Mouse (Mus musculus): ENCODE data around the gene Tceanc2. TPM values are rescaled to one million over a fixed set of nuclear protein-coding genes. Genes with fewer than 3 reads are reported as not detected.

Tceanc2 gene
- polyA plus RNA-seq, 1 experiment from 2014 or later: 14.4 TPM

DNA sequence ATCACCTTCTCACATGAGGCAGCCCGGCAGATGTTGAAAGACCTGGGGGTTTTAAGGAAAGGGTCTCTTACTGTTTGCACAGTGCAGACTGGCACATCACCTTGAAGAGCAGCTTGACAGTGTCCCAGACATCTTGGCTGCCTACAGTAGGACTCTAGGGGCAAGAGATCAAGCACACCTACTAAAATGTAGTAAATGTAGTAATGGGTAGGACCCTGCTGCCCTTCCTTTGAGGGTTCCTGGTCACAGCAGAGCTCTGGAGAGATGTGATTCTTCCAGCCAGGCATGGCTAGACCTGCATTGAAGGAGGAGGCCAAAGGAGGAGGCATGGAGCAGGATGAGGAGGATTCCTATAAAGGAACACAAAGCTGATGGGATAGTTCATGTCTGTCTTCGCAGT lies 28.1 kb upstream of the Tceanc2 start:
- Histone ChIP-seq H3K9ac (no peak overlapping the region), H3K36me3 (replicated peaks) (peaks cover 47% of the 10 kb centered on the region), H3K9me3 (replicated peaks) (no peaks in the 10 kb centered on the region), H3K4me1 (replicated peaks) (peaks cover 19% of the 10 kb centered on the region), H3K27ac (replicated peaks) (no peak overlapping the region), H3K4me2 (no peak overlapping the region), H3K4me3 (replicated peaks) (no peak overlapping the region), H3K27me3 (no peaks in the 10 kb centered on the region)
- WGBS (ENCODE audit: insufficient replicate concordance): 83% methylated on average over 2 of the region's 2 CpGs
- no peak for ATAC-seq (ENCODE audit: insufficient read depth)

DNA sequence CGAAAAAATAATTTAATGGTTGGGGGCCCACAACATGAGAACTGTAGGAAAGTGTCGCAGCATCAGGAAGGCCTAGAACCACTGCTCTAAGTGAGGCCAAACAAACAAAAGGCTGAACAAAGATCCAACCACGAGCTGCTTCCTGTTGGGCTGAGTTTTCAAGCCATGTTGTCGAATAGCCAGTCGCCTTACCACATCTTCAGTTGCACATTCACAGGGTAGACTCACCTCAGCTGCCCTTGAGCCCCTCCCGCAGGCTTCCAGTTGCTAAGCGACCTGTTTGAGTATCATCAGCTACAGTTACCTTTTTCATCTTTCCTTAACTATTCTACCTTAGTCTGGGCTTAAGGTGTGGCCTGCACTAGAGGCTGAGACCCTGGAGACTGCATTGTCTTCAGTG lies 24.1 kb upstream of the Tceanc2 start:
- no peak for ATAC-seq (ENCODE audit: insufficient read depth)
- H3K4me2 ChIP-seq: no peak overlapping the region
- peaks cover 87% of the 10 kb centered on the region for H3K36me3 ChIP-seq (replicated peaks)
- H3K9ac ChIP-seq: no peak overlapping the region
- no peak overlapping the region for H3K4me3 ChIP-seq (replicated peaks)
- H3K27me3 ChIP-seq: no peaks in the 10 kb centered on the region
- H3K4me1 ChIP-seq (replicated peaks): 0 out of 2 replicates have a peak, but pooled peaks cover 6% of the 10 kb centered on the region
- H3K9me3 ChIP-seq (replicated peaks): no peaks in the 10 kb centered on the region
- WGBS (ENCODE audit: insufficient replicate concordance): 71% methylated on average over 7 of the region's 7 CpGs
- H3K27ac ChIP-seq (replicated peaks): no peak overlapping the region

DNA sequence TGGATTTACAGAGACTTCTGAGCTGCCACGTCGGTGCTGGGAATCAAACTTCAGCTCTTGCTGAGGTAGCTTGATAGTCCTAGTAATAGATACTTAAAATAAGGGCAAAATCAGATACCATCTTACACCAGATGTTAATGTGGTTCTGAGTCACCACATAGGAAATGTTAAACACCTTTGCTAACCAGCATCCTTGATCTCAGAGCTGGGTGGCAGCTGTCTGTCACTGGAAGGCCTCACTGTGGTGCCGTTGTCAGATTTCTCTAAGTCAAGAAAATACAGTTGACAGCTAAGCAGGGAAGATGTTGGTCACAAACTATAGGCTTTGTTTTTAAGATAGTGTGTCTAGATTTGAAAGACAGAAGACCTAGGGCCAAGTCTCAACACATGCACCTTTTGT lies 22.9 kb upstream of the Tceanc2 start:
- Histone ChIP-seq H3K27ac (replicated peaks) (no peak overlapping the region), H3K4me1 (replicated peaks) (0 out of 2 replicates have a peak, but pooled peaks cover 6% of the 10 kb centered on the region), H3K9me3 (replicated peaks) (no peaks in the 10 kb centered on the region), H3K9ac (no peak overlapping the region), H3K4me3 (replicated peaks) (no peak overlapping the region), H3K4me2 (no peak overlapping the region), H3K27me3 (no peaks in the 10 kb centered on the region), H3K36me3 (replicated peaks) (peaks cover 93% of the 10 kb centered on the region)
- 88% methylated on average over 3 of the region's 3 CpGs for WGBS (ENCODE audit: insufficient replicate concordance)
- ATAC-seq (ENCODE audit: insufficient read depth): no peak

DNA sequence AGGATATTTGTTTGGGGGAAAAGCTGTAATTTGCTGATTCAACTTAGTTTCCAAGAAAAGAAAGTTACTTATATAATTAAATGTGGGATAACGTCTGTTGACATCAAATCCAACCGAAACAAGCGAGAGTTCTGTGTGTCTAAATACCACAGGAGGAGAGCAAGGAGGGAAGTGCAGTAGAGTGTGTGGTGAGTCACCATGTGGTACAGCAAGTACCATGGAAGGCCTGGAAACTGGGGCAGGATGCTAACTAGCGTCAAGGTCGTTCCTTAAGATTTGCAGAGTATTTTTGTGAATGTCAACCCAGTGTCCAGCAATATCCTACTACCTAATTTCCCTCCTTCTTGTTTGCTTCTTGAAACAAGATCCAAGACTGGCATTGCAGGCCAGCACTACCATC lies 19.2 kb upstream of the Tceanc2 start:
- no peak overlapping the region for H3K4me2 ChIP-seq
- H3K4me1 ChIP-seq (replicated peaks): no peaks in the 10 kb centered on the region
- ATAC-seq (ENCODE audit: insufficient read depth): no peak
- H3K27me3 ChIP-seq: no peaks in the 10 kb centered on the region
- WGBS (ENCODE audit: insufficient replicate concordance): 89% methylated on average over 5 of the region's 5 CpGs
- H3K4me3 ChIP-seq (replicated peaks): no peak overlapping the region
- H3K36me3 ChIP-seq (replicated peaks): peaks cover 92% of the 10 kb centered on the region
- H3K27ac ChIP-seq (replicated peaks): no peak overlapping the region
- H3K9ac ChIP-seq: no peak overlapping the region
- H3K9me3 ChIP-seq (replicated peaks): no peaks in the 10 kb centered on the region

DNA sequence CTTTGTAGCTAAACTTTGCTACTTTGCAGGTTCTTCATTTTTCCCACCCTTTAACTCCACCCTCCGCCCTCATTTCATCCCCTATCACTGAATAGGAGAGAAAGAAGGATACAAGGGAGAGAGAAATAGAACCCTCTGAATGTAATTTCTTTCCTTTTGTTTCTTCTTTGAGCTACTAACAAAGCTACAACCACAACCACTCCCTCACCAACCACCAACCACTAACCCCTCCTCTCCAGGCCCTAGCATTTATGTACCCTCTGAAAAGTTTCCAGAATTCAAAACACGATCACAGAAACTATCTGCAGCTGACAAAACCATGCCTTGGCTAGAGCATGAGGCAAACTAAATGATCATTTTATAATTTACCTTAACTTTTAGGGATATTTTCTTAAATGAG lies 17.5 kb upstream of the Tceanc2 start:
- H3K36me3 ChIP-seq (replicated peaks): peaks cover 89% of the 10 kb centered on the region
- no peaks in the 10 kb centered on the region for H3K27me3 ChIP-seq
- no peaks in the 10 kb centered on the region for H3K4me1 ChIP-seq (replicated peaks)
- WGBS (ENCODE audit: insufficient replicate concordance): 85% methylated on average over 2 of the region's 2 CpGs
- no peak overlapping the region for H3K9ac ChIP-seq
- H3K9me3 ChIP-seq (replicated peaks): no peaks in the 10 kb centered on the region
- no peak overlapping the region for H3K4me2 ChIP-seq
- no peak overlapping the region for H3K27ac ChIP-seq (replicated peaks)
- ATAC-seq (ENCODE audit: insufficient read depth): no peak
- H3K4me3 ChIP-seq (replicated peaks): no peak overlapping the region

DNA sequence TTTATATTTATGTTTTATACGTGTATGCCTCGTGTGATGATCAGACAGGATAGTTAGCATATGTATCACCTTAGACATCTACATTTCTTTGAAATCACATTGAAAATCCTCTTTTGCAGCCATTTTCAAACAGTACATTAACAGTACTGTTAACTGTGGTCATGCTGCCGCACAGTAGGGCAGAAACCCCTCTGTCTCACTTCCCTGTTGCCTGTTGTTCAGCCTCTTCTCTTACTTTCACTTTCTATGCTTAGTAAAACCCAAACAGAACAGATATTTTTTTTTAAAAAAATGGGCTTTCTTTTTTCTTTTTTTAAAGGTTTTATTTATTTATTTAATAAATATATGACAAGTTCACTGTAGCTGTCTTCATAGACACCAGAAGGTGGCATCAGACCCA lies 14.9 kb upstream of the Tceanc2 start:
- Histone ChIP-seq H3K4me2 (no peak overlapping the region), H3K9ac (no peak overlapping the region), H3K27me3 (no peaks in the 10 kb centered on the region), H3K4me1 (replicated peaks) (no peaks in the 10 kb centered on the region), H3K27ac (replicated peaks) (no peak overlapping the region), H3K9me3 (replicated peaks) (no peaks in the 10 kb centered on the region), H3K36me3 (replicated peaks) (peaks cover 84% of the 10 kb centered on the region), H3K4me3 (replicated peaks) (no peak overlapping the region)
- no peak for ATAC-seq (ENCODE audit: insufficient read depth)
- 83% methylated on average over 3 of the region's 3 CpGs for WGBS (ENCODE audit: insufficient replicate concordance)

DNA sequence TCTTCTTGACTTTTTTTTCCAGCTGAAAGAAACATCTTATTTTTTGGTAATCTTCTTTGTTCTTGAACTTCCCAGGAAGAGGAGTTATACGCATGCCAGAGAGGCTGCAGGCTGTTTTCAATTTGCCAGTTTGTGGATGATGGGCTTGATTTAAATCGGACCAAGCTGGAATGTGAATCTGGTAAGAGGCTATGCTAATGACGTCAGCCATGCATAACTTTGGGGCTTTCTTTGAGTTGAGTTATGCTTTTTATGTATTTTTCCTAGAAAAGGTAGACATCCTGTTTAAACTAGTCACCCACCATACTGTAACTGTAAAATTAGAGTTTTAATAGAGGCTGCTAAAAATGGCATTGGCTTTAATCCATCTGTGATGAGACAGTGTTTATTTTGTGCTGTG lies 6.8 kb upstream of the Tceanc2 start:
- Histone ChIP-seq H3K27ac (replicated peaks) (no peak overlapping the region), H3K4me2 (no peak overlapping the region), H3K9ac (no peak overlapping the region), H3K9me3 (replicated peaks) (no peaks in the 10 kb centered on the region), H3K4me3 (replicated peaks) (no peak overlapping the region), H3K4me1 (replicated peaks) (peaks cover 31% of the 10 kb centered on the region), H3K27me3 (no peaks in the 10 kb centered on the region), H3K36me3 (replicated peaks) (peaks cover 49% of the 10 kb centered on the region)
- 81% methylated on average over 3 of the region's 3 CpGs for WGBS (ENCODE audit: insufficient replicate concordance)
- no peak for ATAC-seq (ENCODE audit: insufficient read depth)

DNA sequence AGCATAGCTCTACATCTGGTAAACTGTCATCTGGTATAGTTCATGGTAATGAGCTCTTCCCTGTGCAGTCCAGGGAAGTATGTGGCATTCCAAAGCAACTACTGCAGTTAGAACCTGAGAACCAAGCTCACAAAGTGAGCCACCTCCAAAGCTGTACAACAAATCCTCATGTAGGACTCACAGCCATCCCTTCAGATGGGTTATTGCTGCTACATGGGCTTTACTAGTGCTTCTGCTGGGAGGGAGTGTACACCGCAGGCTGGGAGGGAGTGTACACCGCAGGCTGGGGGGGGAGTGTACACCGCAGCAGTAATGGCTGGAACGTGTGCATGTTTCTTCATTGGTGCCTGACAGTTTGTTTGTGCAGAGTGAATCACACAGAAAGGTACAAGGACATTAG lies 4.3 kb upstream of the Tceanc2 start:
- no peaks in the 10 kb centered on the region for H3K27me3 ChIP-seq
- H3K36me3 ChIP-seq (replicated peaks): peaks cover 27% of the 10 kb centered on the region
- 0 out of 2 replicates have a peak overlapping the region, but pooled peaks have one; percentile 5 for H3K9ac ChIP-seq
- H3K4me1 ChIP-seq (replicated peaks): peaks cover 43% of the 10 kb centered on the region
- WGBS (ENCODE audit: insufficient replicate concordance): 55% methylated on average over 4 of the region's 4 CpGs
- peak overlapping the region; percentile 78 for H3K27ac ChIP-seq (replicated peaks)
- ATAC-seq (ENCODE audit: insufficient read depth): no peak
- H3K9me3 ChIP-seq (replicated peaks): no peaks in the 10 kb centered on the region
- peak overlapping the region; percentile 41 for H3K4me2 ChIP-seq
- no peak overlapping the region for H3K4me3 ChIP-seq (replicated peaks)

DNA sequence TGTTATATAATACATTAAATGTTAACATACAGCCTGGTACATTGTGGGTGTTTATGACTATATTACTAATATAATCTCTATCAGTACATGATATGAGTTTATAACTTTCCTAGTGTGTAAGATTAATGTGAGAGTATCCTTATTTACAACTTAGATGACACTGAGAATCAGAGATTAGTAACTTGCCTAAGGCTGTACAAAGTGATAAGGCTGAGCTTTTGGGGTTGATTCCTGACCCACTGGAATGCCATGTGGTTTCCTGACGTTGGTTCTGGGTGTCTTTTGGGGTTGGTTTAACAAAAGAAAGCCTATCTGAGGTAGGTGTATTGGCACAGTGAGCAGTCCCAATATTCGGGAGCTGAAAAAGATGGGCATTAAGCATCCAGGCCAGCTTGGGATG lies 3.9 kb upstream of the Tceanc2 start:
- Histone ChIP-seq H3K36me3 (replicated peaks) (peaks cover 23% of the 10 kb centered on the region), H3K4me2 (peak overlapping the region; percentile 41), H3K27me3 (no peaks in the 10 kb centered on the region), H3K9me3 (replicated peaks) (no peaks in the 10 kb centered on the region), H3K27ac (replicated peaks) (peak overlapping the region; percentile 78), H3K4me1 (replicated peaks) (peaks cover 45% of the 10 kb centered on the region), H3K9ac (no peak overlapping the region), H3K4me3 (replicated peaks) (no peak overlapping the region)
- WGBS (ENCODE audit: insufficient replicate concordance): 19% methylated on average over 2 of the region's 2 CpGs
- ATAC-seq (ENCODE audit: insufficient read depth): no peak

DNA sequence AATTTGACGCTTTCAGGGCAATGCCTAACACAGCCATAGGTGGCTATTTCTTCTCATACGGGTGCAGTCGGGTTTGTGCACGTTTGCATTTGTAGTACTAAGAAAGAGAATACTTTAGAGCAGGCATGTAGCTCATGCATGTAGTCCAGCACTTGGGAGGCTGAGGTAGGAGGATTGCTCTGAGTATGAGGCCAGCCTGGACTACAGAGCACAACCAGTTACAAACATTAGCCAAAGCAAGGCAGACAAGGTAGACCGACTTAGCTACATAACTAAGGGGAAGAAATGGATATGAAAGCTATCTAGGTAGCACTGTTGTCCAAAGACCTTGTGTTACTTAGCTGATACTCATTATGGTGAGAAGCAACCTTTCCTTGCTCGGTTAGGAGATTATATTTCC lies 3.0 kb upstream of the Tceanc2 start:
- peak overlapping the region; percentile 49 for H3K4me2 ChIP-seq
- no peaks in the 10 kb centered on the region for H3K9me3 ChIP-seq (replicated peaks)
- WGBS (ENCODE audit: insufficient replicate concordance): 42% methylated on average over 6 of the region's 6 CpGs
- peak overlapping the region; percentile 71 for H3K27ac ChIP-seq (replicated peaks)
- no peaks in the 10 kb centered on the region for H3K27me3 ChIP-seq
- no peak overlapping the region for H3K4me3 ChIP-seq (replicated peaks)
- peaks cover 13% of the 10 kb centered on the region for H3K36me3 ChIP-seq (replicated peaks)
- H3K4me1 ChIP-seq (replicated peaks): peaks cover 55% of the 10 kb centered on the region
- peak overlapping the region; percentile 26; the same call in 1 of the 2 replicates for H3K9ac ChIP-seq
- no peak for ATAC-seq (ENCODE audit: insufficient read depth)

DNA sequence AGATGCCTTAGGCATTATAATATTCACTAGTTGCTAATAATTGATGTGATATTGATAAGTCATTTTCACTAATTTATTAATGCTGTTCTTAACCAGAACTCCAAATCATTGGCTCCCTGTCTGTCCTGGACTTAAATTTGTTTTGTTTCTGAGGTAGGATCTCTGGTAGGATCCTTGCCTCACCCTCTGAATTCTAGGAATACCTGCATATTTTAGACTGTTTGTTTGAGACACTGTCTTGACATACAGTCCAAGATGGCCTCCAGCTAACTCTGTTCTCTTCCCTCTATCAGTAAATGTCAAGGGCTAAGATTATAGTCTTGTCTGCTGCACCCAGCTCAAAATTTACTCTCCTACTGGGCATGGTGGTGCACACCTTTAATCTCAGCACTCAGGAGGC lies 1.8 kb upstream of the Tceanc2 start:
- peak overlapping the region; percentile 76 for H3K4me2 ChIP-seq
- H3K27me3 ChIP-seq: no peaks in the 10 kb centered on the region
- no peak for ATAC-seq (ENCODE audit: insufficient read depth)
- peak overlapping the region; percentile 6; the same call in 1 of the 2 replicates for H3K27ac ChIP-seq (replicated peaks)
- H3K9ac ChIP-seq: no peak overlapping the region
- H3K36me3 ChIP-seq (replicated peaks): peaks cover 6% of the 10 kb centered on the region
- H3K4me1 ChIP-seq (replicated peaks): peaks cover 60% of the 10 kb centered on the region
- H3K4me3 ChIP-seq (replicated peaks): no peak overlapping the region
- no peaks in the 10 kb centered on the region for H3K9me3 ChIP-seq (replicated peaks)

DNA sequence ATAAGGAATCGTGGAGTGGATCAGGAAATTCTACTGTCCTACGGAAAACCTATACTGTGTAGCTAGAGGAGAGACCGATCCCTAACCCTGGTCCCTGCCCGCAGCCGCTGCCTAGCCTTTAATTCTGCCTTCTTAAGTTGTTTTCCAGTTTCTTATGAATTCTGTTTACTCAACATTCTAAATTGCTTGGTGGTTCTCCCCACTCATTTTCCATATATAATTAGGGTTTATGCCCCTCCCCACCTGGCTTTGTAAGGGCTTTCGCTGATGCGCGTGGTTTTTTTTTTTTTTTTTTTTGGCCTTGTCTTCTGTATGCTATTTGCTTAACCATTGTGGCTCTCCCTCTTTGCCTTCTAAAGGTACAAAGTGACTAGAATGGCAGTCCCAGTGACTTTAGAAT lies 645 bp upstream of the Tceanc2 start:
- ATAC-seq (ENCODE audit: insufficient read depth): no peak
- peak overlapping the region; percentile 76 for H3K4me2 ChIP-seq
- peak overlapping the region; percentile 99 for H3K27ac ChIP-seq (replicated peaks)
- H3K27me3 ChIP-seq: no peaks in the 10 kb centered on the region
- no peaks in the 10 kb centered on the region for H3K9me3 ChIP-seq (replicated peaks)
- H3K9ac ChIP-seq: peak overlapping the region; percentile 97
- under 1% methylated on average over 8 of the region's 8 CpGs for WGBS (ENCODE audit: insufficient replicate concordance)
- H3K4me3 ChIP-seq (replicated peaks): peak overlapping the region; percentile 99
- peaks cover 60% of the 10 kb centered on the region for H3K4me1 ChIP-seq (replicated peaks)
- H3K36me3 ChIP-seq (replicated peaks): peaks cover 13% of the 10 kb centered on the region
